Mouse (Mus musculus): Measurements from ENCODE around the gene Rpl21.

Rpl21 gene

GRCm38 (mm10) chr5:146833673-146834201, 1.0 kb downstream of the Rpl21 start:
- DNase-seq (ENCODE audit: extremely low spot score) = no peak

GRCm38 (mm10) chr5:146834959-146835358, 2.3 kb downstream of the Rpl21 start:
- DNase-seq (ENCODE audit: extremely low spot score) = no peak

- DNase-seq (ENCODE audit: extremely low spot score) = no peak
Observed at GRCm38 (mm10) chr5:146837967-146838720, 5.5 kb downstream of the Rpl21 start.

- DNase-seq (ENCODE audit: extremely low spot score) = no peak
Observed at GRCm38 (mm10) chr5:146838836-146839648, 6.4 kb downstream of the Rpl21 start.

GRCm38 (mm10) chr5:146839760-146840159, 7.1 kb downstream of the Rpl21 start:
- DNase-seq (ENCODE audit: extremely low spot score) = no peak

- DNase-seq (ENCODE audit: extremely low spot score) = no peak
Observed at GRCm38 (mm10) chr5:146840422-146840821, 7.7 kb downstream of the Rpl21 start.

GRCm38 (mm10) chr5:146841301-146841700, 8.6 kb downstream of the Rpl21 start:
- no peak for DNase-seq (ENCODE audit: extremely low spot score)

- no peak for DNase-seq (ENCODE audit: extremely low spot score)
Observed at GRCm38 (mm10) chr5:146841996-146842395, 9.3 kb downstream of the Rpl21 start.

- no peak for DNase-seq (ENCODE audit: extremely low spot score)
Observed at GRCm38 (mm10) chr5:146844301-146844941, 11.7 kb downstream of the Rpl21 start.

- DNase-seq (ENCODE audit: extremely low spot score) = peak; percentile 89
Observed at GRCm38 (mm10) chr5:146844945-146845365, 12.3 kb downstream of the Rpl21 start, which contains the start of gene Rasl11a. TSS of gene Rasl11a (plus strand) at chr5:146845071.

- no peak for DNase-seq (ENCODE audit: extremely low spot score)
Observed at GRCm38 (mm10) chr5:146846489-146846888, 13.8 kb downstream of the Rpl21 start.

- DNase-seq (ENCODE audit: extremely low spot score) = no peak
Observed at GRCm38 (mm10) chr5:146848936-146849582, 16.4 kb downstream of the Rpl21 start.

- no peak for DNase-seq (ENCODE audit: extremely low spot score)
Observed at GRCm38 (mm10) chr5:146856106-146856505, 23.4 kb downstream of the Rpl21 start.

GRCm38 (mm10) chr5:146857620-146858019, 24.9 kb downstream of the Rpl21 start:
- no peak for DNase-seq (ENCODE audit: extremely low spot score)

- no peak for DNase-seq (ENCODE audit: extremely low spot score)
Observed at GRCm38 (mm10) chr5:146858772-146859171, 26.1 kb downstream of the Rpl21 start.

GRCm38 (mm10) chr5:146859246-146859645, 26.6 kb downstream of the Rpl21 start:
- no peak for DNase-seq (ENCODE audit: extremely low spot score)

- DNase-seq (ENCODE audit: extremely low spot score) = no peak
Observed at GRCm38 (mm10) chr5:146860222-146860998, 27.7 kb downstream of the Rpl21 start.

GRCm38 (mm10) chr5:146861588-146861987, 28.9 kb downstream of the Rpl21 start:
- no peak for DNase-seq (ENCODE audit: extremely low spot score)

- DNase-seq (ENCODE audit: extremely low spot score) = no peak
Observed at GRCm38 (mm10) chr5:146865511-146865910, 32.8 kb downstream of the Rpl21 start.

GRCm38 (mm10) chr5:146866277-146866676, 33.6 kb downstream of the Rpl21 start:
- no peak for DNase-seq (ENCODE audit: extremely low spot score)

All from embryo, embryonic 9.5 days (tissue).